Mouse (Mus musculus) layer of hippocampus, adult 18-20 months (tissue): Measurements from ENCODE around the gene Gpx7. TPM values are rescaled to one million over a fixed set of nuclear protein-coding genes. Genes with fewer than 3 reads are reported as not detected.

Experiments
- DNase-seq, 2 experiments: peaks; one replicate each; pipeline ENCODE4 v3.0.0; 2022; ENCODE audit warnings: low spot score in 2 of 2
- total RNA-seq, 2 experiments: library from RNA; stranded (reverse); gene quantifications; 2 replicates each; pipeline ENCODE4 v1.2.3; 2021

The Gpx7 gene
- total RNA-seq, 2 experiments from 2014 or later = 3.1 to 4.7 TPM

DNA sequence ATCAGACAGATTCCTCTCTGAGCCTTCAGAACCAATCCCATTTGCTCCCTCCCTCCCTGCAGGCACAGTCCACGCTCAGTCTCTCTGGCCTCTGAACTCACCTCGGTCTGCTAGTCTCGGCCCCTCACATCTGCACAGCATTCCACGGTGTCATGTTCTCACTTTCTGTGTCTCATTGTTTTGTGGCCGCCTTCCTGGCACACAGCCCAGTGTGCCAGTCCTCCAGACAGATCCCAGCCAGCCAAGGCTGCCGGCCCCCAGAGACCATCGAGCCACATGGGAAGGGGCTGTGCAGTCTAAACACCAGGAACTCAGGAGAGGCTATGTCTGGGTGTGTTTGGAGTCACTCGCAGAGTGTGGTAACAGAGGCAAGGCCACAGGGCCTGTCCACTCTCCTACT is 55.9 kb downstream of the Gpx7 start:
- DNase-seq = no peak

Other genes with a start within 250 kb of the Gpx7 start
- gene Echdc2, start 241.5 kb downstream of the Gpx7 start, total RNA-seq = 10 to 100 TPM; 16.5 to 17.7 TPM
- gene Zyg11a, start 188.9 kb downstream of the Gpx7 start, total RNA-seq = not detected
- gene Zyg11b, start 105.9 kb downstream of the Gpx7 start, total RNA-seq = 10 to 100 TPM; 93.4 to 97.0 TPM
- 10 to 100 TPM; 27.9 to 29.4 TPM for gene Coa7, start 78.8 kb downstream of the Gpx7 start, total RNA-seq
- gene Shisal2a, start 23.6 kb downstream of the Gpx7 start, total RNA-seq = not detected
- gene Tut4, start 52.5 kb upstream of the Gpx7 start, total RNA-seq = 10 to 100 TPM; 28.1 to 30.3 TPM
- 10 to 100 TPM; 25.7 to 27.7 TPM for gene Prpf38a, start 172.4 kb upstream of the Gpx7 start, total RNA-seq
- gene Orc1, start 172.5 kb upstream of the Gpx7 start, total RNA-seq = under 1 TPM in 1 of 2 experiments, not detected in 1; 0.13 TPM
- 10 to 100 TPM; 26.5 to 26.9 TPM for gene Cc2d1b, start 213.0 kb upstream of the Gpx7 start, total RNA-seq